Mouse (Mus musculus) intestine, postnatal 0 days (tissue): ENCODE results near the gene Mindy4. TPM values are rescaled to one million over a fixed set of nuclear protein-coding genes. Genes with fewer than 3 reads are reported as not detected.
"Not testable (repeated sequence)": the region's sequence is repeated elsewhere in the genome, so short reads cannot be mapped to it uniquely, and the experiment has no call there.

Experiments used
- ATAC-seq: fragments of 200-750 bp; cut with Nextera tagmentation; 2 replicates; pipeline ENCODE4 v1.8.0; 2017; ENCODE audit warnings: mild to moderate bottlenecking, moderate TSS enrichment, moderate library complexity
- H3K27ac ChIP-seq: fragments of 300-500 bp; sonication (generic); 2 replicates; pipeline ENCODE4 v1.5.1; 2014; ENCODE audit warnings: mild to moderate bottlenecking, low read depth, low read length, moderate library complexity
- H3K27me3 ChIP-seq: fragments of 300-500 bp; sonication (generic); replicated peaks from 2 replicates; pipeline ENCODE4 v1.6.1; 2014; ENCODE audit warnings: low read length, mixed read lengths; ENCODE audit not compliant: control insufficient read depth, insufficient read depth
- H3K36me3 ChIP-seq: fragments of 300-500 bp; sonication (generic); 2 replicates; pipeline ENCODE4 v1.6.1; 2014; ENCODE audit warnings: mild to moderate bottlenecking, moderate library complexity; ENCODE audit not compliant: control insufficient read depth, insufficient read depth
- H3K4me1 ChIP-seq: fragments of 300-500 bp; sonication (generic); replicated peaks from 2 replicates; pipeline ENCODE4 v1.6.1; 2014; ENCODE audit warnings: antibody characterized with exemption, low read length, mixed read lengths; ENCODE audit not compliant: control insufficient read depth, insufficient read depth
- H3K4me2 ChIP-seq: fragments of 300-500 bp; sonication (generic); replicated peaks from 2 replicates; pipeline ENCODE4 v1.6.1; 2014; ENCODE audit warnings: low read depth, mild to moderate bottlenecking, moderate library complexity
- H3K4me3 ChIP-seq: fragments of 300-500 bp; sonication (generic); 2 replicates; pipeline ENCODE4 v1.5.1; 2014; ENCODE audit warnings: low read depth, low read length
- H3K9ac ChIP-seq: fragments of 300-500 bp; sonication (generic); 2 replicates; pipeline ENCODE4 v1.6.1; 2014; ENCODE audit warnings: mild to moderate bottlenecking, low read depth, low read length
- H3K9me3 ChIP-seq: fragments of 300-500 bp; sonication (generic); 2 replicates; pipeline ENCODE4 v1.6.1; 2016; ENCODE audit warnings: mixed run types; ENCODE audit not compliant: control insufficient read depth
- CTCF ChIP-seq: sonication (generic); IDR thresholded peaks from 2 replicates; pipeline ENCODE4 v1.5.1; 2016; ENCODE audit warnings: low read depth, mild to moderate bottlenecking, control low read depth, antibody characterized with exemption, moderate library complexity
- WGBS: fragments of 180-500 bp; shearing (Covaris S2); extraction: QIAGEN DNeasy Blood & Tissue Kit; methylation state at CpG from one replicate; pipeline ENCODE4 v1.1.7; 2014; 5-methylcytosine and 5-hydroxymethylcytosine counted together
- polyA plus RNA-seq: library from polyadenylated mRNA; unstranded; fragments of >200 nt; fragmentation: Nextera tagmentation; extraction: Ambion mirVana; gene quantifications from 2 replicates; pipeline ENCODE4 v1.2.1, GENCODE M21; 2015

Gene Mindy4
- polyA plus RNA-seq, 1 experiment from 2014 or later, result 2.1 TPM

DNA sequence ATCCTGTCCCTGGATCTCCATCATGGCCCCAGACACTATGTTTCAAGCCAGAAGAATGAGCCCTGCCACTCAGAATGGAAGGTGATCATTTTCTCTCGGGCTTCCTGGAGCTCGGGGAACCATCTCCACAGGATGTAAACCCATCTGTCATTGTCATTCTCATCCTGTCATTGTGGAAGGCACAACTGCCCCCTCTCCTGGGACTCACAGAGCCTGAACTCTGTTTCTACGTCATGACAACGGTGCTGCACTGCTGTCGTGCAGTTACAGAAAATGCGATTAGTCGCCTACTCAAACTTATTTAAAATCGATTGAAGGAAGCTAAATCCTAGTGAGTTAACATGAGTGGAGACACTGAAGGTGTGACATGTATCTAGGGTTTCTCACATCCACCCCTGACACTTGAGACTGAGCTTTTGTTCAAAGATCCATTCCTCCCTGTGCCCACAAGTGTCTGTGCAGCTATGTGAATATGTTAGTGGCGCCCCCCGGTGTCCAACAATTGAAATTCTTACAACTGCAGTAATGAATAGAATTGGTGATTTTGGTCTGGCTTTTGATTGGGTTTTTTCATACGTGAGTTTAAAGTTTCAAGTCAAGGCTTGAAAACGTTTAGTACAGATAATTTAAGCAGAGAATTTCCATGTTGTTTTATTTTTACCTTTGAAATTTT, 26.0 kb upstream of the Mindy4 start:
- Histone ChIP-seq H3K4me2 (no peak overlapping the region), H3K27me3 (no peaks in the 10 kb centered on the region), H3K4me1 (no peaks in the 10 kb centered on the region), H3K4me3 (no peak overlapping the region), H3K9ac (no peak overlapping the region), H3K27ac (no peak overlapping the region), H3K9me3 (no peaks in the 10 kb centered on the region), H3K36me3 (no peaks in the 10 kb centered on the region)
- ATAC-seq, result no peak
- 54% methylated on average over 12 of the region's 12 CpGs for WGBS
- TF ChIP-seq CTCF, result peak; percentile 59

DNA sequence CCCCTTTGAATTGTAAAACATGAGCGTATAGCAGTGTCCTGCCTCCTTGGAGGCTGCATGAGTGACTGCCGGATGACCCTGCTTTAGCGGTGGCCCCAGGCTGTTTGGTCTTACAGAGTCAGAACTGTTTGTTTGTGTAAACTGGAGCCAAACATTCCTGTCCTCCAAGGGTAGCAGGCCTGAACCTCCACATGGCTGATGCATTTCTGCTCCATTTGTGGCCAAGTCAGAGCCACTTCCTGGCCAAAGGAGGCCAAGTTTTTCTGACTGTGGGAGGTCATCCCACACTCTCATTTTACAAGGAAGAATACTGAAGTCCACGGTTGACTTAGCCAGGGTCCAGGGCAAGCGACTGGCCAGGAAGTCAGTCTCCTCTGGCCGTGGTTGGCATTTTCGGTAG, 23.6 kb upstream of the Mindy4 start:
- Histone ChIP-seq H3K27me3 (no peaks in the 10 kb centered on the region), H3K9ac (no peak overlapping the region), H3K4me3 (no peak overlapping the region), H3K9me3 (no peaks in the 10 kb centered on the region), H3K36me3 (no peaks in the 10 kb centered on the region), H3K4me2 (no peak overlapping the region), H3K27ac (no peak overlapping the region), H3K4me1 (no peaks in the 10 kb centered on the region)
- ATAC-seq, result no peak
- no peak for TF ChIP-seq CTCF
- 75% methylated on average over 7 of the region's 7 CpGs for WGBS

DNA sequence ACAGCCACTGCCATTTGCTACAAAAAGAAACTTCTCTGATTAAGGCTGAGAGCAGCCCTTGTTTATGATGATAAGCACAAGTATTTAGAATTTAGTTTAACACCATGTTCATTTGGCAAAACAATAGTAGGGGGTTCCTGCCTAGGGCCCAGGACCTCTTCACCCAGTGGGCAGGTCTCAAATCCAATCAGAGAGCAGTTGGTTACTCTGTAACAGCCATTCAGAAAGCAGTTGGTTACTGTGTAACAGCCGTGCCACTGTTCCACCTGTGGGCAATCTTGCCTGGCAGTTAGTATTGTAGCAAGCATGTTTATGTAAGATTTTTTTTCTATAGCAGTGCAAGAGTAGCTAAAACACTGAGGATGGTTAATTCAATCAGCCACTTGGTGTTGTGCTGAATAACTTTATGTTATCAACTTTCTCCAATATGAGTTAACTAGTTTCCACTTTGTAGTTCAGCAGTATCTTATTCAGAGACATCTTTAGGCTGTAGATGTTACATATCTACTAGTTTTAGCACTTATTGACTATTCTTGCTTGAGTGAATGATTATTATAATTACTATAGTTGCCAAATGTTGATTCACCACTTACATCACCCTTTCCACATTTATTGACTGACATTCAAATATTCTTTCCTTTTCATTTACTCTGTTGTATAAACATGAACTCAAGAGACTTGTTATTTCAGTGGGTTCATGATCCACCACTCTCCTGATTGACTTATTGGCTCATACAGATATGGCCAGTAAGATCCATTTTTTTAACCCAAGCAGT, 20.3 kb upstream of the Mindy4 start:
- no peak for TF ChIP-seq CTCF
- Histone ChIP-seq H3K27me3 (no peaks in the 10 kb centered on the region), H3K9me3 (no peaks in the 10 kb centered on the region), H3K4me3 (no peak overlapping the region), H3K9ac (no peak overlapping the region), H3K36me3 (no peaks in the 10 kb centered on the region), H3K27ac (no peak overlapping the region), H3K4me1 (no peaks in the 10 kb centered on the region), H3K4me2 (no peak overlapping the region)
- ATAC-seq, result no peak
- 58% methylated on average over 1 of the region's 1 CpGs for WGBS

DNA sequence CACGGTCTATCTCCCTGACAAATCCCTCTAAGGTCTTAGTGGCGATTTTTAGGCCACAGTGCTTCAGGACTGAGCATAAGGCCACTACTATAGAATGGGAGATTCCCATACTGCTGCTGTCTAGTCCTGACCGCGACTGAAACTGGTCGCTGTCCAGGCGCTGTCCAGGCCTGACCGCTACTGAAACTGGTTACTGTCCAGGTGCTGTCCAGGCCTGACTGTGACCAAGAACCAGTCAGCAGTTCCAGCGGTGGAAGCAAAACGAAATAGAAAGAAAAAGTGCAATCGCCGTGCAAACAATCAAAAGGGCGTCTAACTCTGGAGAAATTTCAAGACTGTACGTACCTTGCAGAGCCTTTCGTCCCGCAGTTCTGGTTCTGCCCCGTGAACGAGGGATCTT, 15.4 kb upstream of the Mindy4 start:
- not testable (repeated sequence) for H3K4me1 ChIP-seq, H3K4me2 ChIP-seq, H3K9ac ChIP-seq, ATAC-seq, H3K9me3 ChIP-seq, H3K36me3 ChIP-seq, H3K27me3 ChIP-seq, H3K4me3 ChIP-seq, H3K27ac ChIP-seq
- WGBS, result 94% methylated on average over 17 of the region's 17 CpGs

DNA sequence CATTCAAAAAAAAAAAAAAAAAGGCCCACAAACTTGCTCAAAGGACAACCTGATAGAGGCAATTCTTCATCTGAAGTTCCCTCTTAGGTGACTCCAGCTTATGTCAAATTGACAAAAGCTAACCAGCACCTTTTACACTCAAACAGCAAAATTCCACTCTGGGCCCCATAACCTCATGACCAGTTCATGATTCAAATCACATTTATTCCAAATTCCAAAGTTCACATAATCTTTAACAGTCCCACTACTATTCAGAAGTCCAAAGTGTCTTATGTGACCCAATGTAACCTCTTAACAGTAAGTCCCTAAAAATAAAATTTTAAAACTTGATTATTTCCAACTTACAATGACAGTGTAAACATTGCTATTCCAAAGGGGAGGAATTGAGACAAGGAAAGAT, 13.8 kb upstream of the Mindy4 start:
- Histone ChIP-seq H3K4me2 (no peak overlapping the region), H3K27me3 (no peaks in the 10 kb centered on the region), H3K9ac (no peak overlapping the region), H3K9me3 (no peaks in the 10 kb centered on the region), H3K4me3 (no peak overlapping the region), H3K4me1 (no peaks in the 10 kb centered on the region), H3K27ac (no peak overlapping the region), H3K36me3 (no peaks in the 10 kb centered on the region)
- no peak for ATAC-seq
- no peak for TF ChIP-seq CTCF

DNA sequence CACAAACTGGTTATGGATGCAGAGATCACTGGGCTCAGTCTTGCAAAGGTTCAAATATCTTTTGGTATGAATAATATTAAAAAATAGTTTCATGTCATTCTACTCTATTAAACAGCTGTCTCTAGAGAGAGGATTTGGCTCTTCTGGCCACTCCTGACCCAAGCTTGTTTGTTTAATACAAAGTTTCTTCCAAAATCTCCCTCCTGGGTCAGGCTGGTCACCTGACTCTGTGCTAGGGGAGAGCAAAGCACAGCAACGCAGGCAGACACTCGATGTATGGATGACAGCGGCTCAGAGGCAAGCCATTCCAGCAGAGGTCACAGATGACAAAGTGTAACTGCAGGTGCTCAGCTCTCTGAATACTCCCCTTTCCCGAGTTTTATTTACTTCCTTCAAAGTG, 11.6 kb upstream of the Mindy4 start:
- no peaks in the 10 kb centered on the region for H3K9me3 ChIP-seq
- H3K27ac ChIP-seq, result no peak overlapping the region
- H3K4me3 ChIP-seq, result no peak overlapping the region
- no peak overlapping the region for H3K9ac ChIP-seq
- H3K4me1 ChIP-seq, result no peaks in the 10 kb centered on the region
- WGBS, result 51% methylated on average over 4 of the region's 4 CpGs
- no peak overlapping the region for H3K4me2 ChIP-seq
- H3K36me3 ChIP-seq, result no peaks in the 10 kb centered on the region
- H3K27me3 ChIP-seq, result no peaks in the 10 kb centered on the region
- TF ChIP-seq CTCF, result no peak
- ATAC-seq, result no peak
